Mouse (Mus musculus) left cerebral cortex, adult 8-10 months (tissue): ENCODE data around the gene Zkscan17. TPM values are rescaled to one million over a fixed set of nuclear protein-coding genes. Genes with fewer than 3 reads are reported as not detected.
"Not testable (repeated sequence)": the region's sequence is repeated elsewhere in the genome, so short reads cannot be mapped to it uniquely, and the experiment has no call there.

Experiments used
- DNase-seq, 2 experiments: peaks; one replicate each; pipeline ENCODE4 v3.0.0; 2022; ENCODE audit warnings: low spot score in 2 of 2
- total RNA-seq, 4 experiments: library from RNA; stranded (reverse); gene quantifications; 2 replicates each; pipeline ENCODE4 v1.2.4; 2022

Zkscan17 gene
- total RNA-seq, result 10 to 100 TPM in 3 of 4 experiments, 1 to 10 TPM in 1; 9.6 to 11.9 (median 10.5) TPM

DNA sequence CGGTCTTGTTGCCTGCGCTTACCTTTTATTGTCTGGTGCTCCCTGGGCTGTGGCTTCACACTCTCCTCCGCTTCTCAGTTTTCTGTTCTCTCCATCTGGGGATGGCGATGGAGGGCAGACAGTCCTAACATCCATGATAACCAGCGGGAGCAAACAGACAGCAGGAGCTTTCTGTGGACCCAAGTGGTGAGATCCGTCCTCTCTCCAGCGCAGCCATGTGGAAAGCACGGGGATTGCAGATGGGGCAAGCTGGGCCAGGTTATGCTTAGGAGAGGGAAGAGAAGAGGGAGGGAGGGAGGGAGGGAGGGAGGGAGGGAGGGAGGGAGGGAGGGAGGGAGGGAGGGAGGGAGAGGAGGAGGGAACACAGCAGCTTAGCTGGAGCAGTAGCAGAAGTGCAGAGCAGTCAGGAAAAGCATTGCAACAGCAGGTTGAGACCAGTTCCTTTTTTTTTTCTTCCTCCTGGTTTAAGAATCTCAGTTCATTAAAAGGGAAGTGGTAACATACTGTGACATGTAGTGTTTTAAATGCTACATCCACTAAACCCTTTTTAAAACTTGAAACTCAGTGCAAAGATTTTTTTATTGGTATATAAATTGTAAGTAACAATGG is at the start of gene Zkscan17:
TSS of gene Zkscan17 (minus strand) at position 280 of the 609 bp plus-strand sequence.
- no peak for DNase-seq

DNA sequence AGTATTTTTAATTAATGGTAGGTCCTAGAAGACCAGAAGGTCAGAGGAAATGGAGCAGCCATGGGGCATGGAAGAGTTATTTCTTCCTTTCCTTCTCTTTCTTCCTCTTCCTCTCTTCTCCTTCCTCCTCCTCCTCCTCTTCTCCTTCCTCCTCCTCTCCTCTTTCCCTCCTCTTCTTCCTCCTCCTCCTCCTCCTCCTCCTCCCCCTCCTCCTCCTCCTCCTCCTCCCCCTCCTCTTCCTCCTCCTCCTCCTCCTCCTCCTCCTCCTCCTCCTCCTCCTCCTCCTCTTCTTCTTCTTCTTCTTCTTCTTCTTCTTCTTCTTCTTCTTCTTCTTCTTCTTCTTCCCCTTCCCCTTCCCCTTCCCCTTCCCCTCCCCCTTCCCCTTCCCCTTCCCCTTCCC is 49.6 kb upstream of the Zkscan17 start, which contains the start of gene Olfr222:
TSS of gene Olfr222 (minus strand) at position 101 of the 400 bp plus-strand sequence.
- not testable (repeated sequence) for DNase-seq

DNA sequence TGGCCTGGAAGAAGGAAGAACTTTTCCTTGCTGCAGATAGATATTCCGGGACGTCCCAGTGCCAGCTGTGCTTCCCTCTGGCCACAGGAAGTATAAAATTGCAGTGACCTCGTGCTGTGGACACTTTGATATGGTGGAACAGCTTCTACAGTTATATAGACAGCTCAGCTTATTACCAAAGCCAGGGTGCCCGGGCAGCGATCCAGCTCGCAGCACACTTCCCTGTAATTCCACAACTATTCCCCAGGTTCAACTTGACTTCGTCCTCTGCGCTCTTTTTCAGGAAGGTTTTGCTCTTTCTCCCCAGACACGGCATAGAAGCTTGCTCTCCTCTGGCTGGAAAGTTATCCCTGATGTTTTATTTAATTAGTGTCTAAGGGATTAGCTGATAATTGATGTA is 49.2 kb upstream of the Zkscan17 start:
- no peak for DNase-seq

DNA sequence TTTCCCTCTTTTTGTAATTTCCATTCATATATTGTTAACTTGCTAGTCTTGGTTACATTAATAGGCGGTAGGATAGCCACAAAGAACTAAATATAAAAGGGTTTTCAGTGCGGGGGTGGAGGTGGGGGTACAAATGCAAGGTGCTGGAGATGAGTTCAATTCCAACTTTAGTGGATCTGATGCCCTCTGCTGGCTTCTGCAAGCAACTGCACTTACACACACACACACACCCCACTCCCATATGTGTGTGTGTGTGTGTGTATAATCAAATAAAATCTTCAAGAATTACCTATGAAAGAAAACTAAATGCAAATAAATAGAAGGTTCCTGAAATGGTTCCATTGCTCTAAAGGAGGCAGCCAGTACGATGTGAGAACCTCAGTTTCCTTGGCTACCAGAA is 42.8 kb upstream of the Zkscan17 start:
- no peak for DNase-seq

DNA sequence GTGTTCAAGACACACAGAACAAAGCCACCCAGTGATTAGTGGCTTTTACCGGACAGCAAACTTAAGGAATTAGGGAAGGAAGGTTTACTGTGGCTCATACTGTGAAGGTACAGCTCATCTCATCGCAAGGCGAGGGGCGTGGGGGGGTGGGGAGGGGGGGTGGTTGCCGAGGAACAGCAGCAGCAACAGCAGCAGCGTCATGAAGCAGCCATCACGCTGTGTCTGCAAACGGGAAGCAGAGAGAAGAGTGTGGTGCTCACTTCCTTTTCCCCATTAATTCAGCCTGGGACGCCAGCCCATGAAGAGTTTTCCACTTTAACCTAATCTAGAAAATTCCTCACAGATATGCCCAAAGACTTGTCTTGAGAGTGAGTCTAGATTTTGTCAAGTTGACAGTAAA is 36.3 kb upstream of the Zkscan17 start:
- DNase-seq, result no peak

DNA sequence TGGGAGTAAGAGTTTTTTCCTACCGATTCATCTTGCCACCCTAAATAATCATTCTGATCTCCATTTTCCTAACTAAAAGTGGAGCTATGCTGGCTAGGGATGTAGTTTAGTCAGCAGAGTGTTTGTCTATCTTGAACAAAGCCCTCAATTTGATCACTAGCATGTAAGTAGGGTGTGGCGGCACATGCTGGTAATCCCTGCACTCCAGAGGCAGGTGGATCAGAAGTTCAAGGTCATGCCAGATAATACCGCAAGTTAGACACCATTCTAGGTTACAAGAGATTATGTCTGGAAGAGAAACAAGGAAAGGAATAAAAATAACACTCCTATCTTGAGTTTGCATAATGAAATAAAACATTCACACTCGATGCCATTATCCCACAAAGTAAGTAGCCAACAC is 35.8 kb upstream of the Zkscan17 start:
- DNase-seq, result no peak

DNA sequence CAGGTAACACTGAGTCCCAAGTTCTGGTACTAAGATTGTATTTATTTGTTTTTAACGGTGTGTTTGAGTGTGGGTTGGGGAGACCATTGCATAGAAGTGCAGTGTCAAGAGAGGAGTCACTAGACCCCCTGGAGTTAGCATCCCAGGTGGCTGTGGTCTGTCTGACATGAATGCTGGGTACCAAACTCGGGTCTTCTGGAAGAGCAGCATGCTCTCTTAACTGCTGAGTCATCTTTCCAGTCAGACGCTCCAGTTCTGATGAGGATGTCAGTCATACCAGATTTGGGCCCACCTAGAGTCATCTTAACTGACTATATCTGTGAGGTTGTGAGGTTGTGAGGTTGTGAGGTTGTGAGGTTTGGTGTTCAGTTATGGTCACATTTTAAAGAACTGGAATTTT is 34.4 kb upstream of the Zkscan17 start:
- DNase-seq, result no peak

DNA sequence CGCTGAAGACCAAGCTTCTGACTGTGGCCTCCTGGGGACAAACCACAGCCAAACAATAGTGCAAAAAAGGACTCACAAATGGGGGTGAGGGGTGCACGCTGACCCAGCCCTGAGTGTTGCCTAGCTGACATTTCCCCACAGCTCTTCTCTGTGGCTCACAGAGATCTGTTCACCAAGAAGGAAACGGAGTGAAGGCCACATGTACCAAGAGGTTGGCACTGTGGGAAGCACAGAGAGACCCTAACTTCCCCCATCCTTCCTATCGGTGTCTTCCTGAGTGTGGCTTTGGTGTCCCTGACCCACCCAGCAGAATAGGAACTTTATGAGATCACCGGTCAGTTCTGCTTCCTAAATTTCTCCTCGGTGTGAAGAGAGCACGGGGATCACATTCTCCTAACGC is 28.0 kb upstream of the Zkscan17 start:
- DNase-seq, result no peak

DNA sequence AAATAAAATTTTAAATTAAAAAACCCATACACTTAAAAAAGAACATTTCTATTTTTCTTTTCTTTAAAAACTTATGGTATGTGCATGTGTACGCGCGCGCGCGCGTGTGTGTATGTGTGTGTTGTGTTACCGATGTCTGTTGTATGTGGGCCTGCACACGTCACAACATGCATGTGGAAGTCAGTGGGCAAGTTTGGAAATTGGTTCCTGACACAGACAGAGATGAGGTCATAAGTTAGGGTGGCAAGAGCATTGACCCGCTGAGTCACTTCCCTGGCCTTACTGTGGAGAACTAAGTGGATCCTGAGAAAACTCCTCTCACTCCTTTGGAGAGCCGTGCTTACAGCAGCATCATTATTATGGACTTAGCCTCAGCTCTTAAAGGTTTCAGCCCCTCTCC is 27.6 kb upstream of the Zkscan17 start:
- no peak for DNase-seq

DNA sequence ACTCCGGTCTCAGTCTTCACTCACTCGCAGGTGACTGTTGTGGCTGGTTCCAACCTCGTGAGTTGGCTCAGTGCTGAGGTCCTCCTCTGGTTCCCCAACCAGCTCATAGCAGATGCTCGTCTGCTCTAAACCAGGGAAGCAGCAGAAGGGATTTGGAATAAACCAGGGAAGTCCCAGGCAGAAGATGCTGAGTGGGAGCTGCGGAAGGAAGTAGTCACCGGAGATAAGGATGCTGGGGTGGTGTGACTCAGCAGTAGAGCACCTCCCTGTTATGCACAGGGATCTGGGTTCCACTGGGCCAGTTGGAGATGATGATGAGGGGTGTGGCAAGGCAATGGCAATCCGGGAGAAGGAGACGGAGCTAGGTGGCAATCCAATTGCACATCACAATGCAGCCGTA is 17.5 kb upstream of the Zkscan17 start:
- no peak for DNase-seq

DNA sequence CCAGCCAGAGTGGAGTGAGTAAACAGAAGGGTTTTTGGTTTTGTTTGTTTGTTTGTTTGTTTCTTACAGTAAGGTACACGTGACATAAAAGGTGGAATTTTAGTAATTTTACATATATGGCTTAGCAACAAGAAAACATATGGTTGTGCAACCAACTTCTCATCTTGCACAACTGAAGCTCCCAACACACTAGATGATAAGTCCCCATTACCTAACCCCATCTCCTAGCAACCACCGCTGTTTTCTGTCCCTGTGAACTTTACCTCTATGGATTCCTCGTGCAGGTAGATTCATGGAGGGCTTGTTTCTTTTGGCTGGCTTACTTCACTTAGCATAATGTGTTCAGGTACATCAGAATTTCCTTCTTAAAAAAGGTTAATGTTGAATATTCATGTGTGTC is 16.8 kb upstream of the Zkscan17 start:
- DNase-seq, result no peak

DNA sequence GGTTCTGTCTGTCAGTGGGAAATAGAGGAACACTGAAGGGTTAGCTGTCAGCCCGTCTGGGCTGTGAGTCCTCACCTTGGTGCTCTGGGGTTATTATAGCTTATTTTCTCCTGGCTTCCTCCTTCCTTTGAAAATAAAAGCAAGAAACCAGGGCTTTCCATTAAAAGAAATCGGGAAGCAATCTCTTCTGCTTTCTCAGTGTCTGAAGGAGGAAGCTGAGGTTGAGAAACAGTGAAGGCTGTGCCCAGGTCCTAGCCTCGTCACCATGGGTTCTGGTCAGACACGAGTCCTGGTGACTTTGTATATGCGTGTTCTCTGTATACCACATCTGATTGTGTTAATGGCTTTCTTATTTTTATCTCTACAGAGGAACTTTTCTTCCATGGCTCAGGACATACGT is 15.9 kb upstream of the Zkscan17 start:
- no peak for DNase-seq

DNA sequence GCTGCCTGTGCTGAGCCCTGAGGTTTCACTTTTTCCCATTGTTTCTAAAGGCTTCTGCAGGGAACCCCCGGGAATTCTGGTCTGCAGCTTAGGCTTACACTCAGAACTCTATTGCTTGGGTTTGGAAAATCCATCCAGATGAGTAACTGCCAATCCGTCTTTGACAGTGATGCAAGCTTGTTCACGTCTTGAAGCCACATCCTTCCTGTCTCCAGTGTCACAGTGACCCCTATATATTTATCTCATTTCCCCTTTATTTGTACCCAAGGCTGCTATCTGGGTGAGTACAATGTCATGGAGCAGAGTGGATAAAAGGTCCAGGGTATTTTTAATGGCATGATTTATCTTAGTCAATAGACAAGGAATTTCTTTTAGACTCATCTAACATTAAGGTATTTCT is 14.8 kb upstream of the Zkscan17 start, which contains the start of gene Nlrp3:
TSS of gene Nlrp3 (plus strand) at position 245 of the 400 bp plus-strand sequence.
- no peak for DNase-seq

DNA sequence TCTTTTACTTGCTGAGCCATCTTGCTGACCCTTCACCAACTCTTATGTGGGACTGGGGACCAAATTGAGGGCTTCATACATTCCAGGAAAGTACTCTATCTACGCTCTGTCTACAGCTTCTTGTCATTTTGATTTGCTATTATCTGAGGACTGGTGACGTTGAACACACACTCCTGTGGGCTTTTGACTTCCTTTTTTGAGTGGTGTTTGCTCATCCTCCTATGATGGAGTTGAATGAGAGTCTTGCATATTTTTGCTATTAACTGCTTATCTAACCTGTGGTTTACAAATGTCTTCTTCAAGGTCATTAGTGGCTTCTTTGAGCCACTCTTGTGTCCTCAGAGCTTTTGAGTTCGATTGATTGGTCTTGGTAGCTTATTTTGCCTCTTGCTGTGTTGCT is 13.6 kb upstream of the Zkscan17 start:
- no peak for DNase-seq

DNA sequence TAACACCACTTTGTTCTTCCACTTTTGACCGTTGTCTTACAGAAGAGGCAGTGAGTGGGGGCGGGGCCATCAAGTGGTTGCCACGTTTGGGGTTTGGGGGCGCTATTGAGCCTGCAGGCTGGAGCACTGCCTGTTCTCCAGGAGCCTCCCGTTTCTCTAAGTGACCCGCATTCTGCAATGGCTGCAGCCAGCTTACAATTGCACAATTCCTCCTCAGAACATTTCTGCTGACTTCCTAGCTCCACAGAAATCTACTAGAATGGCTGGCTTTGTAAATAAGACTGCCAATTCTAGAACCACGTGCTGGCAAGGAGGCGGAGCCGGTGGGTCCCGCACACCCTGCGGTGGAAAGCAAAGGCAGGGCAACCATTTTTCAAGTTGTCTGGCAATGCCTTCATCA is 11.8 kb upstream of the Zkscan17 start:
- DNase-seq, result no peak

DNA sequence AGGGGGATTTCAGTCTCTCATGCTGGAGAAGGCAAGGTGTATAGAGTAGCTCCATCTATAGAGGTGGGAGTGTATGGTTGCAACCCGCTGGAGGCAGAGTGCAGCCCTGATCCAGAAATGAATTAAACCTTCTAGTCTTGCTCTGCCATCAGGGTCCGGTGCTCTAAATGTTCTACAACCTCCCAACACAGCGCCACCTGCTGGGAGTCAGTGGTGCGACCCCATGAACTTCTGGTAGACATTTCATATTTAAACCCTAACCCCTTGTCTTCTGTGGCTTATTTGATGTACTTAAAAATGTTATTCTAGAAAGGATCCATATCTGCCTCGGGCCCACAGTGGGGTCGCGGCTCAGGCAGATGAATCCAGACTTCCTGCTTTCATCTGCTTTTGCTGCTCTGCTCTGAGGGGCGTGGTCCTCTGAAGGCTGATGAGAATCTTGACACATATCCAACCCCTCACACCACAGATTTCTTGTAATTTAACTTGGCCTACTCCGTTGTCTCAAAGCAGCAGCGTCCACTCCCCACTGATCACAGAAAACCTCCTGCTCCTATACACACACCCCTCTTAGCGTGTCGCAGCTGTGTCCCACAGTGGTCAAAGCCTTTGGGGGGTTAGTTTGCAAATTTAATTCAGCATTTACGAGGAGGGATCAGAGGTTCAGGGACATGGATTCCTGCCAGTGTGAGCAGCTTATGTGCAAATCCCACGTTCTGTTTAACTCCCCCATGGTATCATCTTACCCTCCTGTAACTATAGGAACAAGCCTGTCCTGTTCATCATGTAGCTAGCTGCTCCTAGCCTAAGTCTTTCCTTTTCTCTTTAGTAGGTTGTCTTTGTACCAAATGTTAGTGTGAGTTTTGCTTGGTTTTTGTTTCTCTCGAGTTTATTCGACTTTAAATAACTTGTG is 10.9 kb upstream of the Zkscan17 start:
- no peak for DNase-seq

DNA sequence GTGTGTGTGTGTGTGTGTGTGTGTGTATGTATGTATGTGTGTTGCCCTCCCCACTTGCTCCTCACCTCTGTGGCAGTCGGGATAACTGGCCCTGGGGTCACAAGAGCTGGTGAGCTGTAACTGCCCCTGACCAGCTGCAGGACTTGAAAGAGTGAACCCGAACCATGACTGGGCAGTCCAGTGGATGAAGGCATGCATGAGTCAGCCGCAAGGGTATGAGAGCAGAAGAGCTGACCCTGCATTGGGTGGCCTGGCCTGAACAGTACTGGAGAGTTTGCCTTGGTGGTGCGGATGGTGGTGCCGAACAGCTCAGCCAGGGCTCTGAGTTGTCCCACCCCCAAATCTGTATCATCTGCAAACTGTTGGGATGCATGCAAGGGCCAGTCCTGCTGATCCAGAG is 5.0 kb upstream of the Zkscan17 start:
- no peak for DNase-seq

DNA sequence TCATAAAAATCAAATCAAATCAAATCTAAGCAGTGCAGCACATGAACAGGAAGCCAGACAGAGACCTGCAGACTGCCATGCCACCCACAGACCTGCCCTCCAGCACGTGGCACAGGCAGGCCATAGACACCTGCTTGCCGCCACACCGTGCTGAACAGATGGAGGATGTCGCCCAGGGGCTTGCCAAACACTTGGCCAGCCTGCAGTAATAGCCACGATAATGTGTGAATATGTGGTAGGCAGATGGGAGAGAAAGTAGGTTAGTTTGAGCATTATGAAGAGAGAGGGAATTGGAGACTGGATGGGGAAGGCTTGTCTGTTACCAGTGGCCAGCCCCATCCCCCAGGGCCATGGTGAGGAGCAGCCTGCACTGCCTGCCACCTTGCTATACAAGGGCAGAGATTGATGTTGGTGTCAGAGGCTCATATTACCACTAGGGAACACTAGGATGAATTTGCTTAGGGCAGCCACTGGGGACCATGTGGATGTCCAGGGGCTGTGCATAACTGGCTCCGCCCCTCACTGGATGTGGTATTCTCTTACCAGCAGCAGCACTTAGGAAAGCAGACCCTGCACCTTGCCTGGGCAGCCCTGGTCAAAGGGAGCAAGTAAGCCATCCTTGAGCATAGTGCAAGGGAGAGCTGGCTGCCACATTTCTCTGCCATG is 4.5 kb upstream of the Zkscan17 start:
- peak in 1 of 2 experiments; percentile 57 for DNase-seq

DNA sequence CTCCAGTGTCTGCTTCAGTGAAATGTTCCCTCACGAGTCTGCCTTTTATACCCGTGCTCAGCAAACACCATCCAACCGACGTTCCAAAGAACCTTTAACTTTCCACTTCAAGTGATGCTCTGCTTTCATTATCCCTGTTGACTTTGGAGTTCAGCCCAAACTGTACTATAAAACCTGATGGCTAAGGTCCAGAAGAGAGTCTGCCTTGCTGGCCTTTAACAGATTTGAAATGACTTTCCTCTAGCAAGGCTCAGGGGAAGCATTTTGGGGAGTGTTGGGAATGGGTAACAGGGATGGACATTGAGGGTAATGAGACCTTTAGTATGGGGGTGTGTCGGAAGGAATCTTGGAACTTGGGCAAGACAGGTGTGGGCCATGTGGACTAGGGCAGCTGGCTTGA is 3.7 kb upstream of the Zkscan17 start:
- DNase-seq, result no peak

DNA sequence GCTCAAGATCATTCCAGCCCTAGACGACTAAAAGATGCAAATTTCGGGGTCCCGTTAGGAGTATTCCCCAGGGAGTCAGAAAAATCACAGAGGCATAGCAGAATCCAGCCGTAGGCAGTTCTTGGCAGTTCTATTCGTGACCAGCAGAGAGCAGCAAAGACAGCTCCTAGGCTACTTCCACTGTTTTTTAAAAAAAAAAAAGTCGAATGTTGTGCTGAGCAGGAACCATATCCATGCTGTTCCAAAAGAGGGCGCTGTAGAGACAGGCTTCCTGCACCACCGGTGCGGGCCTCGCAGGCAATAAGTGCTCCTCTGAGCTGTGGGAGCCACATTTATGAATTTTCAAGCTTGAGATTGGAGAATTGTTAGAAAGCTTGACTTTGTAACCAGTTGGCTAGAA is 1.3 kb downstream of the Zkscan17 start:
- peak in 1 of 2 experiments; percentile 69 for DNase-seq

DNA sequence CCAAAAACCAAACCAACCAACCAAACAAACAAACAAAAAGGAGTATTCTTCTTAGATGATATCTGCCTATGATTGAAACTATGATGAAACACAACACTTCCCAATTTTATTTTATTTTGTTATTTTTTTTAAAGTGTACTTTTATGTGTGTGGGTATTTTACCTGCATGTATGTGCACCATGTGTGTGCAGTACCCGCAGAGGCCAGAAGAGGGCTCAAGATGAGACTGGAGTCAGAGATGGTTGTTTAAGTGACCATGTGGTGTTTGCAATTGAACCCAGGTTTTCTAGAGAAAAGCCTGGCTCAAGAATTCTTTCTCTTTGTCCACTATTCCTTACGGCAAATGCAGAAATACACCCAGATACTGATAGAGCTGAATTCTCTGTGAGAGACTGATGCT is 2.4 kb downstream of the Zkscan17 start:
- DNase-seq, result no peak
